24 mouse cellular contexts compared by ENCODE assay signal in genomic region chr9:94433468-94433867, GRCm38 (mm10).
DNase-seq lines count a peak whose midpoint lies in the region; ATAC-seq and TF ChIP-seq lines count a peak whose summit lies in the region.
"Had no signal": no experiment of that assay in that cellular context is flagged by ENCODE, and none has a peak within 500 bp of the region (broad histone marks: within the 10 kb centered on the region; RNA-seq: fewer than 3 reads in every experiment).

No protein-coding gene starts in this region.

- 0 out of 2 replicates have a peak, but pooled peaks have one; percentile 41 for ATAC-seq in monocyte, adult 5-6 weeks (replicated peaks; ENCODE audit: insufficient number of reproducible peaks, low FRiP score, low TSS enrichment, poor library complexity, severe bottlenecking)
- ATAC-seq: forebrain, embryonic 13.5 days; forebrain, embryonic 16.5 days; intestine, postnatal 0 days; Patski had no signal

- TF ChIP-seq CTCF in bone marrow macrophage, adult 2 months (IDR thresholded peaks at IDR 0.05; ENCODE audit: low read depth, low read length) = no peak
- TF ChIP-seq CTCF in gastrocnemius, adult 2 months (IDR thresholded peaks at IDR 0.05) = no peak

- no peaks in the 10 kb centered on the region for H3K36me3 ChIP-seq in macrophage (ENCODE audit: inconsistent target)
- H3K36me3 ChIP-seq: embryonic facial prominence, embryonic 10.5 days; embryonic facial prominence, embryonic 13.5 days; hindbrain, embryonic 12.5 days; hindbrain, embryonic 15.5 days had no signal

- no peak for DNase-seq in layer of hippocampus, postnatal 10 days (ENCODE audit: low spot score in 2 of 2)
- no peak for DNase-seq in heart, adult 8-10 months (ENCODE audit: low spot score)
- no peak for DNase-seq in gastrocnemius, adult 2 months
- DNase-seq in cerebellum, adult 11 months = no peak
- DNase-seq: adrenal gland, postnatal 10 days; adrenal gland, postnatal 36 days; cerebellum, adult 18-20 months; cerebellum, adult 9-10 months; cerebellum, postnatal 25 days; embryo, embryonic 11 days; gastrocnemius, postnatal 25 days; heart, adult 2 months had no signal

- peaks cover 20% of the 10 kb centered on the region for H3K4me1 ChIP-seq in bone marrow macrophage, adult 2 months (ENCODE audit: control insufficient read depth, insufficient read depth, low read length)
- H3K4me1 ChIP-seq: embryonic facial prominence, embryonic 10.5 days; embryonic facial prominence, embryonic 13.5 days; forebrain, embryonic 13.5 days; hindbrain, embryonic 12.5 days; hindbrain, embryonic 15.5 days had no signal

- TF ChIP-seq POLR2A in bone marrow macrophage, adult 2 months (IDR thresholded peaks at IDR 0.05; ENCODE audit: borderline replicate concordance, low read depth, low read length) = no peak

- H3K27ac ChIP-seq in bone marrow macrophage, adult 2 months (ENCODE audit: insufficient read depth, low read depth, low read length) = peak overlapping the region; percentile 40; the same call in 1 of the 2 replicates
- H3K27ac ChIP-seq in macrophage = 0 out of 2 replicates have a peak overlapping the region, but pooled peaks have one; percentile 1
- H3K27ac ChIP-seq in gastrocnemius, adult 2 months = no peak overlapping the region
- H3K27ac ChIP-seq: embryonic facial prominence, embryonic 10.5 days; embryonic facial prominence, embryonic 13.5 days; forebrain, embryonic 13.5 days; heart, adult 2 months; hindbrain, embryonic 12.5 days; hindbrain, embryonic 15.5 days had no signal

- H3K79me2 ChIP-seq in macrophage (ENCODE audit: inconsistent target) = no peaks in the 10 kb centered on the region

- no peak overlapping the region for H3K4me3 ChIP-seq in bone marrow macrophage, adult 2 months (ENCODE audit: insufficient read depth, low read length)
- H3K4me3 ChIP-seq in macrophage (ENCODE audit: inconsistent target) = no peak overlapping the region
- no peak overlapping the region for H3K4me3 ChIP-seq in gastrocnemius, adult 2 months
- H3K4me3 ChIP-seq: embryonic facial prominence, embryonic 10.5 days; embryonic facial prominence, embryonic 13.5 days; erythroblast, embryonic 14.5 days; forebrain, embryonic 13.5 days; heart, adult 2 months; hindbrain, embryonic 12.5 days; hindbrain, embryonic 15.5 days had no signal

- intact Hi-C loops in gastrocnemius, adult 2 months (cut with DNase I) = no loop called here
